Mouse (Mus musculus) erythroblast, embryonic 14.5 days (primary cell): Measurements from ENCODE around the gene Zfp507. TPM values are rescaled to one million over a fixed set of nuclear protein-coding genes. Genes with fewer than 3 reads are reported as not detected.

Experiments used
- H3K27me3 ChIP-seq: 2 replicates; pipeline ENCODE4 v1.6.1; 2012; ENCODE audit warnings: inconsistent platforms; ENCODE audit not compliant: control insufficient read depth
- H3K36me3 ChIP-seq: 2 replicates; pipeline ENCODE4 v1.6.1; 2012; ENCODE audit warnings: mild to moderate bottlenecking, inconsistent platforms; ENCODE audit not compliant: control insufficient read depth
- H3K4me1 ChIP-seq: 2 replicates; pipeline ENCODE4 v1.6.1; 2012; ENCODE audit warnings: inconsistent platforms; ENCODE audit not compliant: control insufficient read depth
- H3K4me3 ChIP-seq: replicated peaks from 2 replicates; pipeline ENCODE3; 2012; ENCODE audit warnings: moderate library complexity, mild to moderate bottlenecking, inconsistent platforms
- H3K9me3 ChIP-seq: 2 replicates; pipeline ENCODE4 v1.6.1; 2012; ENCODE audit warnings: low read length, inconsistent platforms, mixed read lengths; ENCODE audit not compliant: control insufficient read depth
- GATA1 ChIP-seq: IDR thresholded peaks from 2 replicates; pipeline ENCODE4 v1.6.1; 2012; ENCODE audit warnings: low read length, inconsistent platforms, mixed read lengths
- TAL1 ChIP-seq: IDR thresholded peaks from 3 replicates; pipeline ENCODE4 v1.6.1; 2012; ENCODE audit warnings: low read length, inconsistent platforms, mixed read lengths
- polyA plus RNA-seq: library from polyadenylated mRNA; stranded (reverse); fragments of >175 nt; gene quantifications from 2 replicates; pipeline ENCODE4 v1.2.3, GENCODE M21; 2012

Gene Zfp507
- polyA plus RNA-seq, 1 experiment: 0.15 TPM

- Histone ChIP-seq H3K4me1 (no peaks in the 10 kb centered on the region), H3K27me3 (no peaks in the 10 kb centered on the region), H3K36me3 (no peaks in the 10 kb centered on the region), H3K4me3 (no peak overlapping the region), H3K9me3 (no peaks in the 10 kb centered on the region)
- TF ChIP-seq TAL1: no peak
- no peak for TF ChIP-seq GATA1
Observed at GRCm38 (mm10) chr7:35728376-35728775, 74.4 kb downstream of the Zfp507 start.

DNA sequence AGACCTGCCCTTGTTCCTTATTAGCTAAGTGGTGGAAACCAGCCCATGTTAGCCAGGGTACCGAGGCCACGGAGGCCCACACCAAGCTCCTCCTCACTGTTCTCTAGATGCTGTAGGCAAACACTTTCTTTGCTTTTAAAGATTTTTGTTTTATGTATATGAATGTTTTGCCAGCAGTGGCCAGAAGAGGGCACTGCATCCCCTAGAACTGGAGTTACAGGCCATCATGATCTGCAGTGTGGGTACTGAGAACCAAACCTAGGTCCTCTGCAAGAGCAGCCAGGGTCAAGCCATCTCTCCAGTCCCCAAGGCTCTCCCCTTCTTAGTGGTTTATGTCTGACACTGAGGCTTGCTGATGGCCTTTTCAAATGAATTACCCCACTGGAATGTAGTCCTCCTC lies 79.8 kb downstream of the Zfp507 start:
- Histone ChIP-seq H3K9me3 (peaks cover 2% of the 10 kb centered on the region; the same call in 1 of the 2 replicates), H3K36me3 (peaks cover 6% of the 10 kb centered on the region; the same call in 1 of the 2 replicates), H3K4me3 (no peak overlapping the region), H3K27me3 (no peaks in the 10 kb centered on the region), H3K4me1 (no peaks in the 10 kb centered on the region)
- no peak for TF ChIP-seq GATA1
- TF ChIP-seq TAL1: no peak

Other genes with a start within 250 kb of the Zfp507 start
- gene Nudt19, start 246.7 kb downstream of the Zfp507 start, polyA plus RNA-seq: 8.9 and 10.5 TPM in 2 replicates
- gene Rgs9bp, start 217.4 kb downstream of the Zfp507 start, polyA plus RNA-seq: 0.01 TPM in 1 of 2 replicates, not detected in the other
- gene Ankrd27, start 216.8 kb downstream of the Zfp507 start, polyA plus RNA-seq: 2.0 and 4.3 TPM in 2 replicates
- 17.2 and 20.6 TPM in 2 replicates for gene Pdcd5, start 155.5 kb downstream of the Zfp507 start, polyA plus RNA-seq
- 0.10 and 0.11 TPM in 2 replicates for gene Dpy19l3, start 48.5 kb downstream of the Zfp507 start, polyA plus RNA-seq